Mouse (Mus musculus): ENCODE data around the gene Prtg.

- no peak for TF ChIP-seq POLR2A (IDR thresholded peaks at IDR 0.05; ENCODE audit: insufficient read depth, low read depth, low read length)
- TF ChIP-seq CTCF (IDR thresholded peaks at IDR 0.05; ENCODE audit: insufficient read depth, low read depth, low read length): no peak
These were observed 57.1 kb downstream of the Prtg start for GRCm38 (mm10) chr9:72863773-72864172.
